Mouse (Mus musculus) megakaryocyte, embryonic 14.5 days (primary cell): ENCODE data around the gene Nek8.

Experiments
- FLI1 ChIP-seq: IDR thresholded peaks from 2 replicates; pipeline ENCODE4 v1.6.1; 2012; ENCODE audit warnings: low read length, inconsistent platforms, mixed read lengths
- GATA1 ChIP-seq: IDR thresholded peaks from 3 replicates; pipeline ENCODE4 v1.6.1; 2012; ENCODE audit warnings: mixed read lengths, low read length, inconsistent platforms, borderline replicate concordance

DNA sequence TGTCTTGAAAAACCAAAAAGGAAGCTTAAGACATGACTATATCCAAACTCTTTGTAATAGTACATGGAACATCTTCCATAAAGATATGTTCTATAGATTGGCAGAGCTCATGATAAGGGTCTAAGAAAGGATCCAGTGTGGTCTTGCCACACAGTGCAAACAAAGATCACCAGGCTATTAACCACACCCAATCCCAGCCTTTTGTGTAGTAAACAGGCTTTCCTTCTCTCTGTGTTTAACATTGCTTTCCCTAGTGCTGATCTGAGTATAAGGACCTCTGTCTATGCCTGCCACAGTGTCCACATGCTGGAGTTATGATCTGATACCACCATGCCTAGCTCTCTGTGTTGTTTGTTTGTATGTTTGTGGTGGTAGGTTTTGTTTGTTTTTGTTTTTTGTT is 52.7 kb downstream of the Nek8 start:
- TF ChIP-seq GATA1 (no peak), FLI1 (no peak)
